ENCODE assay signal across 24 mouse cellular contexts in genomic region chr1:180254316-180254715, GRCm38 (mm10). TPM values are rescaled to one million over a fixed set of nuclear protein-coding genes. Genes with fewer than 3 reads are reported as not detected.
DNase-seq lines count a peak whose midpoint lies in the region; ATAC-seq lines count a peak whose summit lies in the region.
"Had no signal": no experiment of that assay in that cellular context is flagged by ENCODE, and none has a peak within 500 bp of the region (broad histone marks: within the 10 kb centered on the region; RNA-seq: fewer than 3 reads in every experiment).

No protein-coding gene starts in this region.

- H3K27ac ChIP-seq in heart, embryonic 12.5 days (ENCODE audit: poor library complexity, severe bottlenecking), result no peak overlapping the region
- no peak overlapping the region for H3K27ac ChIP-seq in heart, embryonic 10.5 days
- peak overlapping the region; percentile 91 for H3K27ac ChIP-seq in liver, embryonic 15.5 days (replicated peaks)
- no peak overlapping the region for H3K27ac ChIP-seq in kidney, embryonic 16.5 days (ENCODE audit: low read length)
- H3K27ac ChIP-seq: forebrain, embryonic 12.5 days; limb, embryonic 10.5 days; macrophage had no signal

- 80% methylated on average over 5 of the region's 5 CpGs for WGBS in heart, embryonic 12.5 days
- WGBS in heart, embryonic 10.5 days, result 81% methylated on average over 5 of the region's 5 CpGs
- 37% methylated on average over 5 of the region's 5 CpGs for WGBS in liver, embryonic 15.5 days (ENCODE audit: insufficient replicate concordance)
- WGBS in kidney, embryonic 16.5 days, result 88% methylated on average over 5 of the region's 5 CpGs

- no peak overlapping the region for H3K9ac ChIP-seq in heart, embryonic 12.5 days
- peak overlapping the region; percentile 85; the same call in 1 of the 2 replicates for H3K9ac ChIP-seq in liver, embryonic 15.5 days
- H3K9ac ChIP-seq in kidney, embryonic 16.5 days (replicated peaks; ENCODE audit: low read length), result no peak overlapping the region
- H3K9ac ChIP-seq: forebrain, embryonic 12.5 days had no signal

- peak overlapping the region; percentile 89; the same call in 1 of the 2 replicates for H3K4me2 ChIP-seq in heart, embryonic 12.5 days
- peak overlapping the region; percentile 100 for H3K4me2 ChIP-seq in liver, embryonic 15.5 days
- no peak overlapping the region for H3K4me2 ChIP-seq in kidney, embryonic 16.5 days (replicated peaks; ENCODE audit: low read depth, low read length)

- no peaks in the 10 kb centered on the region for H3K9me3 ChIP-seq in heart, embryonic 12.5 days (replicated peaks)
- no peaks in the 10 kb centered on the region for H3K9me3 ChIP-seq in heart, embryonic 10.5 days
- no peaks in the 10 kb centered on the region for H3K9me3 ChIP-seq in liver, embryonic 15.5 days (replicated peaks)
- no peaks in the 10 kb centered on the region for H3K9me3 ChIP-seq in kidney, embryonic 16.5 days (ENCODE audit: low read length)
- H3K9me3 ChIP-seq: forebrain, embryonic 12.5 days; limb, embryonic 10.5 days had no signal

- H3K27me3 ChIP-seq in heart, embryonic 12.5 days (replicated peaks), result no peaks in the 10 kb centered on the region
- H3K27me3 ChIP-seq in heart, embryonic 10.5 days (ENCODE audit: insufficient read depth, poor library complexity, severe bottlenecking), result peaks cover 15% of the 10 kb centered on the region; the same call in 1 of the 2 replicates
- H3K27me3 ChIP-seq in liver, embryonic 15.5 days, result no peaks in the 10 kb centered on the region
- no peaks in the 10 kb centered on the region for H3K27me3 ChIP-seq in kidney, embryonic 16.5 days (ENCODE audit: insufficient read depth, low read length)
- H3K27me3 ChIP-seq: CH12.LX had no signal

- H3K36me3 ChIP-seq in heart, embryonic 12.5 days, result no peaks in the 10 kb centered on the region
- no peaks in the 10 kb centered on the region for H3K36me3 ChIP-seq in heart, embryonic 10.5 days
- H3K36me3 ChIP-seq in liver, embryonic 15.5 days (replicated peaks), result no peaks in the 10 kb centered on the region
- H3K36me3 ChIP-seq in kidney, embryonic 16.5 days (ENCODE audit: insufficient read depth, low read length), result no peaks in the 10 kb centered on the region
- H3K36me3 ChIP-seq: forebrain, embryonic 12.5 days; limb, embryonic 10.5 days had no signal

- peaks cover 40% of the 10 kb centered on the region for H3K4me1 ChIP-seq in heart, embryonic 12.5 days (replicated peaks)
- peaks cover 41% of the 10 kb centered on the region for H3K4me1 ChIP-seq in heart, embryonic 10.5 days
- peaks cover 94% of the 10 kb centered on the region for H3K4me1 ChIP-seq in liver, embryonic 15.5 days (replicated peaks)
- H3K4me1 ChIP-seq in kidney, embryonic 16.5 days (ENCODE audit: insufficient read depth, low read length), result peaks cover 27% of the 10 kb centered on the region

- no peak for DNase-seq in heart, embryonic 10.5 days (ENCODE audit: low spot score)
- peak; percentile 19 for DNase-seq in A20 (ENCODE audit: low read depth, low spot score)
- DNase-seq in induced T-regulatory cell, adult 2 months (ENCODE audit: low read depth), result peak; percentile 26
- no peak for DNase-seq in adrenal gland, adult 2 months
- no peak for DNase-seq in cerebellum, postnatal 10 days
- DNase-seq: adrenal gland, postnatal 14 days; cerebellum, adult 9-11 months; gastrocnemius, adult 2 months; heart, postnatal 10 days; kidney, adult 2 months; kidney, postnatal 14 days; midbrain, embryonic 14.5 days; right cerebral cortex, adult 18-20 months; thymus, adult 2 months; thymus, postnatal 4 days had no signal

- H3K4me3 ChIP-seq in heart, embryonic 12.5 days, result no peak overlapping the region
- H3K4me3 ChIP-seq in heart, embryonic 10.5 days, result no peak overlapping the region
- peak overlapping the region; percentile 93 for H3K4me3 ChIP-seq in liver, embryonic 15.5 days (replicated peaks)
- no peak overlapping the region for H3K4me3 ChIP-seq in kidney, embryonic 16.5 days (ENCODE audit: low read length)
- H3K4me3 ChIP-seq: forebrain, embryonic 12.5 days had no signal

- ATAC-seq in heart, embryonic 12.5 days (ENCODE audit: insufficient number of reproducible peaks, low FRiP score), result no peak
- ATAC-seq in liver, embryonic 15.5 days (ENCODE audit: insufficient read depth), result peak; percentile 24; the same call in 1 of the 2 replicates
- no peak for ATAC-seq in kidney, embryonic 16.5 days (ENCODE audit: low FRiP score, low TSS enrichment)
- ATAC-seq: activated CD4-positive, CD25-positive, alpha-beta regulatory T cell, adult 4 months; lung, postnatal 0 days had no signal

RNA-seq across cellular contexts. Expression of gene Psen2, which starts 8.9 kb away (rescaled TPM):
- polyA plus RNA-seq in heart, embryonic 12.5 days (2016; fragmentation: Nextera tagmentation; extraction: Ambion mirVana), result 13.8 and 15.1 TPM in 2 replicates
- polyA plus RNA-seq in heart, embryonic 10.5 days (2016; fragmentation: Nextera tagmentation; extraction: Ambion mirVana), result 15.6 and 16.4 TPM in 2 replicates
- 27.0 and 30.6 TPM in 2 replicates for polyA plus RNA-seq in liver, embryonic 15.5 days (2015; fragmentation: Nextera tagmentation; extraction: Ambion mirVana)
- 10 to 100 TPM; 32.4 to 33.5 TPM for total RNA-seq in adrenal gland, adult 2 months (2021)
- 60.5 and 75.3 TPM in 2 replicates for polyA plus RNA-seq in adrenal gland, adult 2 months (2012; rRNA removed)
- 24.1 and 24.5 TPM in 2 replicates for polyA plus RNA-seq in kidney, embryonic 16.5 days (2015; fragmentation: Nextera tagmentation; extraction: Ambion mirVana)

RNA-seq across cellular contexts. Expression of gene Coq8a, which starts 54.9 kb away (rescaled TPM):
- 15.2 and 17.8 TPM in 2 replicates for polyA plus RNA-seq in heart, embryonic 12.5 days (2016; fragmentation: Nextera tagmentation; extraction: Ambion mirVana)
- 4.0 and 8.2 TPM in 2 replicates for polyA plus RNA-seq in heart, embryonic 10.5 days (2016; fragmentation: Nextera tagmentation; extraction: Ambion mirVana)
- 25.3 and 27.0 TPM in 2 replicates for polyA plus RNA-seq in liver, embryonic 15.5 days (2015; fragmentation: Nextera tagmentation; extraction: Ambion mirVana)
- total RNA-seq in adrenal gland, adult 2 months (2021), result 100 to 1,000 TPM; 290 to 315 TPM
- polyA plus RNA-seq in adrenal gland, adult 2 months (2012; rRNA removed), result 141 and 188 TPM in 2 replicates
- 17.7 and 21.8 TPM in 2 replicates for polyA plus RNA-seq in kidney, embryonic 16.5 days (2015; fragmentation: Nextera tagmentation; extraction: Ambion mirVana)

Comparison
In these comparisons a context has a peak if more than half of its experiments do, and no peak if none do; other contexts are left out.
1. DNase-seq: peak in A20 (single experiment) and induced T-regulatory cell, adult 2 months (single experiment); none in heart, embryonic 10.5 days (single experiment), adrenal gland, adult 2 months (single experiment) and cerebellum, postnatal 10 days (0 of 2).